Mouse (Mus musculus) CH12.LX (cell line): ENCODE measurements around the gene Psmg3. TPM values are rescaled to one million over a fixed set of nuclear protein-coding genes. Genes with fewer than 3 reads are reported as not detected.

Experiments
- DNase-seq: peaks from one replicate; pipeline ENCODE4 v3.0.0-alpha.2; 2013; ENCODE audit errors: extremely low read depth
- H3K27ac ChIP-seq: 2 replicates; pipeline ENCODE4 v1.5.1; 2012; ENCODE audit warnings: low read depth, mild to moderate bottlenecking, control low read depth, moderate library complexity; ENCODE audit not compliant: insufficient read depth
- H3K27me3 ChIP-seq: replicated peaks from 2 replicates; pipeline ENCODE3; 2012; ENCODE audit warnings: inconsistent platforms
- H3K36me3 ChIP-seq, 2 experiments: replicated peaks in 1 of 2; 2 replicates each; pipeline versions ENCODE3 to v1.6.1; 2012; ENCODE audit warnings: inconsistent platforms in 1 of 2, low read length in 1 of 2, mild to moderate bottlenecking in 1 of 2, mixed read lengths in 1 of 2, moderate library complexity in 1 of 2; ENCODE audit not compliant: control insufficient read depth in 1 of 2, insufficient read depth in 1 of 2
- H3K4me1 ChIP-seq, 2 experiments: 2 replicates each; pipeline ENCODE4 v1.6.1; 2012; ENCODE audit warnings: inconsistent platforms in 1 of 2, moderate library complexity in 1 of 2; ENCODE audit not compliant: insufficient read depth in 2 of 2, control insufficient read depth in 1 of 2
- H3K4me2 ChIP-seq: 2 replicates; pipeline ENCODE4 v1.6.1; 2012; ENCODE audit warnings: low read depth, mild to moderate bottlenecking, control low read depth; ENCODE audit not compliant: poor library complexity, insufficient read depth, severe bottlenecking
- H3K4me3 ChIP-seq, 3 experiments: fragments of 150-350 bp in 1 of 3; sonication (generic) in 1 of 3; replicated peaks in 1 of 3; 2 replicates each; pipeline versions ENCODE3 to v1.5.1; 2011 to 2012; ENCODE audit warnings: low read depth in 2 of 3, low read length in 2 of 3, mild to moderate bottlenecking in 2 of 3, moderate library complexity in 2 of 3, control low read depth in 1 of 3, improper control_type of control experiment in 1 of 3, inconsistent platforms in 1 of 3, mixed read lengths in 1 of 3; ENCODE audit not compliant: poor library complexity in 1 of 3
- H3K79me2 ChIP-seq: replicated peaks from 2 replicates; pipeline ENCODE4 v1.6.1; 2012; ENCODE audit warnings: mild to moderate bottlenecking, moderate library complexity; ENCODE audit not compliant: control insufficient read depth, poor library complexity, insufficient read depth, severe bottlenecking; ENCODE audit errors: extremely low read depth
- H3K9ac ChIP-seq: 2 replicates; pipeline ENCODE4 v1.6.1; 2012; ENCODE audit warnings: low read depth, mild to moderate bottlenecking, control low read depth, moderate library complexity; ENCODE audit not compliant: insufficient read depth
- H3K9me3 ChIP-seq: replicated peaks from 2 replicates; pipeline ENCODE3; 2012; ENCODE audit warnings: low read length, inconsistent platforms, mixed read lengths
- CTCF ChIP-seq, 2 experiments: IDR thresholded peaks in 1 of 2; conservative IDR thresholded peaks in 1 of 2; 2 replicates each; pipeline ENCODE4 v1.5.1; 2011 to 2012; ENCODE audit warnings: low read depth in 2 of 2, low read length in 2 of 2, improper control_type of control experiment in 1 of 2, inconsistent platforms in 1 of 2, mild to moderate bottlenecking in 1 of 2, moderate library complexity in 1 of 2
- ELF1 ChIP-seq: IDR thresholded peaks from 2 replicates; pipeline ENCODE4 v1.6.1; 2014; ENCODE audit warnings: low read depth, mild to moderate bottlenecking, inconsistent platforms, low read length, improper control_type of control experiment
- EP300 ChIP-seq: IDR thresholded peaks from 2 replicates; pipeline ENCODE4 v1.6.1; 2011; ENCODE audit warnings: low read length, improper control_type of control experiment
- ETS1 ChIP-seq: conservative IDR thresholded peaks from 2 replicates; pipeline ENCODE4 v1.6.1; 2012; ENCODE audit warnings: low read depth, mild to moderate bottlenecking, inconsistent platforms, low read length, improper control_type of control experiment, moderate library complexity
- JUN ChIP-seq: IDR thresholded peaks from 2 replicates; pipeline ENCODE4 v1.6.1; 2011; ENCODE audit warnings: low read depth, mild to moderate bottlenecking, low read length, improper control_type of control experiment, moderate library complexity; ENCODE audit not compliant: insufficient read depth
- JUND ChIP-seq: conservative IDR thresholded peaks from 2 replicates; pipeline ENCODE4 v1.6.1; 2011; ENCODE audit warnings: low read depth, low read length, improper control_type of control experiment
- MAFK ChIP-seq: IDR thresholded peaks from 2 replicates; pipeline ENCODE4 v1.6.1; 2011; ENCODE audit warnings: low read length, improper control_type of control experiment; ENCODE audit not compliant: insufficient replicate concordance
- MEF2A ChIP-seq: IDR thresholded peaks from 2 replicates; pipeline ENCODE4 v1.6.1; 2014; ENCODE audit warnings: low read depth, mild to moderate bottlenecking, inconsistent platforms, low read length, improper control_type of control experiment, borderline replicate concordance
- MXI1 ChIP-seq: IDR thresholded peaks from 2 replicates; pipeline ENCODE4 v1.6.1; 2011; ENCODE audit warnings: mild to moderate bottlenecking, low read depth, low read length, improper control_type of control experiment
- NELFE ChIP-seq: IDR thresholded peaks from 2 replicates; pipeline ENCODE4 v1.6.1; 2011; ENCODE audit warnings: low read depth, low read length, improper control_type of control experiment
- NRF1 ChIP-seq: IDR thresholded peaks from 2 replicates; pipeline ENCODE4 v1.6.1; 2014; ENCODE audit warnings: low read depth, mild to moderate bottlenecking, inconsistent platforms, low read length, improper control_type of control experiment, moderate library complexity
- PAX5 ChIP-seq: IDR thresholded peaks from 2 replicates; pipeline ENCODE4 v1.6.1; 2012; ENCODE audit warnings: low read length, inconsistent platforms, mixed read lengths
- POLR2AphosphoS2 ChIP-seq: IDR thresholded peaks from 2 replicates; pipeline ENCODE4 v1.6.1; 2011; ENCODE audit warnings: low read depth, low read length, improper control_type of control experiment
- RAD21 ChIP-seq: IDR thresholded peaks from 2 replicates; pipeline ENCODE4 v1.6.1; 2011; ENCODE audit warnings: low read depth, mild to moderate bottlenecking, low read length, improper control_type of control experiment, moderate library complexity
- SMC3 ChIP-seq: IDR thresholded peaks from 2 replicates; pipeline ENCODE4 v1.6.1; 2011; ENCODE audit warnings: low read depth, low read length, improper control_type of control experiment
- TCF12 ChIP-seq: IDR thresholded peaks from 2 replicates; pipeline ENCODE4 v1.6.1; 2014; ENCODE audit warnings: low read depth, mild to moderate bottlenecking, inconsistent platforms, low read length, improper control_type of control experiment
- USF1 ChIP-seq: IDR thresholded peaks from 2 replicates; pipeline ENCODE4 v1.6.1; 2014; ENCODE audit warnings: low read depth, mild to moderate bottlenecking, inconsistent platforms, low read length, improper control_type of control experiment
- USF2 ChIP-seq: conservative IDR thresholded peaks from 2 replicates; pipeline ENCODE4 v1.6.1; 2011; ENCODE audit warnings: low read depth, low read length, improper control_type of control experiment
- dilution Hi-C: fragments of 300-500 bp; cut with MboI; formaldehyde crosslinking; loops from 2 replicates; pipeline ENCODE4 v1.14.3; 2020; ENCODE audit warnings: low sequenced_read_pairs; ENCODE audit not compliant: extremely low pct_unique_long_range_greater_than_20kb, extremely low pct_ligation_motif_present
- in situ Hi-C: fragments of 300-500 bp; cut with MboI; formaldehyde crosslinking; loops from 3 replicates; pipeline ENCODE4 v1.14.3; 2019; ENCODE audit warnings: low sequenced_read_pairs, low pct_ligation_motif_present, low pct_unique_long_range_greater_than_20kb, mixed read lengths
- polyA plus RNA-seq: library from polyadenylated mRNA; unstranded; fragments of >175 nt; gene quantifications from 2 replicates; pipeline ENCODE4 v1.2.1, GENCODE M21; 2012; ENCODE audit warnings: low read depth; ENCODE audit not compliant: insufficient read length
- total RNA-seq, 2 experiments: library from RNA; depleted of rRNA; stranded (reverse); fragments of 300-350 nt in 1 of 2; fragments of >200 nt in 1 of 2; gene quantifications; 2 replicates each; pipeline ENCODE4 v1.2.3; 2012 to 2014

Gene Psmg3
- total and polyA plus RNA-seq, 3 experiments, result 43.5 to 101 (median 57.3) TPM

DNA sequence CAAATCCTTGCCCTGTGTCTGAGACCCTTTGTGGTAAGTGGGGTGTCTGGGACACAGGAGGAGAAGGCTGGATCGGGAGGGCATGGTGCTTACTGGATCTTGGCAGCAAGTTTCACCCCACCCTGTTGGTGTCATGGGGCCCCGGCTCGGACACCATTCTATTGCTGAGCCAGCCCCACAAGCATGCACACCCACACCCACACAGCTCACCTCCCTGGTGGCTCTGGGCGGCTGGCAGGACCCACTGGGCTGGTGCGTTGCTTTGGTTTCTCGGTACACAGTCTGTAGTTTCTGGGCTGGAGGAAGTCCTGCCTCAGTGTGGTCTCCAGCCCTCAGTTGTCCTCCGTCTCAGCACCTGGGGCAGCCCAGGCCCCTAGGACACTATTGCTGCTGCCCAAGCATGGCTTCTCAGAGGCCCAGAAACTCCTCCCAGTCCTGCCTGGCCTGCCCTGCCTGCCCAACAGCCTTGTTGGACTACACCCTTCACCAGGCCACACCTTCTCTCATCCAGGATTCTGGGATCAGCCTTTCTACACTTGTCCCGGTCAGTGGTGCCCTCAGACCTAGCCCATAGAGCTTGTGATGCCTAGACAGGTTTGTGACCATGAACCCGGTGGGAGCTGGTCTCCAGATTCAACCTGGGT, 7.0 kb downstream of the Psmg3 start, which contains the start of gene Tmem184a:
Tmem184a (minus strand) TSS at position 380 of the 644 bp plus-strand sequence.
- Histone ChIP-seq H3K4me1 (0 out of 4 replicates have a peak, but pooled peaks cover 0 to 2% of the 10 kb centered on the region in 2 experiments), H3K9ac (no peak within 1 kb of the TSS), H3K36me3 (peaks cover 27 to 55% of the 10 kb centered on the region in 2 experiments), H3K9me3 (no peaks in the 10 kb centered on the region), H3K4me3 (no peak within 1 kb of the TSS), H3K4me2 (no peak within 1 kb of the TSS), H3K27ac (no peak within 1 kb of the TSS), H3K27me3 (no peaks in the 10 kb centered on the region), H3K79me2 (no peaks in the 10 kb centered on the region)
- in situ Hi-C loops (no loop called here), dilution Hi-C loops (no loop called here)
- DNase-seq, result no peak
- no peak for TF ChIP-seq NELFE
- no peak for TF ChIP-seq USF1

GRCm38 (mm10) chr5:139818801-139819200, 7.9 kb downstream of the Psmg3 start:
- DNase-seq, result peak; percentile 48
- H3K4me2 ChIP-seq, result no peak overlapping the region
- no peak overlapping the region for H3K4me3 ChIP-seq
- no peak overlapping the region for H3K27ac ChIP-seq
- peaks cover 23 to 48% of the 10 kb centered on the region in 2 experiments for H3K36me3 ChIP-seq
- no peak for TF ChIP-seq ELF1
- peak; percentile 51 for TF ChIP-seq RAD21
- TF ChIP-seq SMC3, result peak; percentile 49
- peak; percentile 47 to 76; a peak in 3 of 4 replicates for TF ChIP-seq CTCF (conservative IDR thresholded peaks at IDR 0.05 in 1 of 2, IDR thresholded peaks at IDR 0.05 in 1 of 2; ENCODE audit: low read depth in 2 of 2, low read length in 2 of 2)
- peaks cover 0 to 4% of the 10 kb centered on the region in 2 experiments; a peak in 1 of 4 replicates for H3K4me1 ChIP-seq
- H3K9me3 ChIP-seq, result no peaks in the 10 kb centered on the region
- dilution Hi-C loops, result no loop called here
- peaks cover 4% of the 10 kb centered on the region for H3K27me3 ChIP-seq
- H3K9ac ChIP-seq, result no peak overlapping the region
- in situ Hi-C loops, result no loop called here
- H3K79me2 ChIP-seq, result no peaks in the 10 kb centered on the region

DNA sequence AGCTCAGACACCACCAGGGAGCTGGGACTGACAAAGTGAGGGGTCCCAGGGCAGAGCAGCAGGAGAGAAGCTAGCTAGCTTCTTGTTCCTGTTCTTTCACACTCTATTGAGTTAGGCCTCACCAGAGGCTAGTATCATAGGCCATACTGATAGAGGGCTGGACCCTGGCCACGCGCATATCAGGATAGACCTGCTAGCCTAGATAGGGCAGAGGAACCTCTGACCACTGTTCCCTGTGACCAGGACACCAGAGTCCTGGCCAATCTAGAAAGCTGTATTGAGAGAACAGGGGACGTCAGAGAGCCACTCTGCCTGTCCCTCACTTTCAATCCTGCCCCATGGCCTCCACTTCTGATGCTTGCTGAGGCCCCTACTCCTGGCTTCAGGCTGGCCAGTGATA, 8.6 kb downstream of the Psmg3 start:
- Histone ChIP-seq H3K4me3 (no peak overlapping the region), H3K27ac (no peak overlapping the region), H3K9ac (no peak overlapping the region), H3K27me3 (peaks cover 4% of the 10 kb centered on the region), H3K4me1 (peaks cover under 1 to 9% of the 10 kb centered on the region in 2 experiments; a peak in 3 of 4 replicates), H3K36me3 (peaks cover 16 to 40% of the 10 kb centered on the region in 2 experiments), H3K4me2 (no peak overlapping the region), H3K9me3 (no peaks in the 10 kb centered on the region), H3K79me2 (no peaks in the 10 kb centered on the region)
- DNase-seq, result no peak
- in situ Hi-C loops (no loop called here), dilution Hi-C loops (no loop called here)
- TF ChIP-seq ELF1 (no peak), ETS1 (no peak), TCF12 (no peak), MAFK (no peak), JUND (no peak), JUN (no peak), MXI1 (no peak), PAX5 (no peak), MEF2A (no peak), CTCF (conservative IDR thresholded peaks at IDR 0.05 in 1 of 2, IDR thresholded peaks at IDR 0.05 in 1 of 2; ENCODE audit: low read depth in 2 of 2, low read length in 2 of 2) (no peak), NELFE (no peak), USF2 (no peak), NRF1 (no peak), EP300 (no peak), POLR2AphosphoS2 (no peak)
